Mouse (Mus musculus) Patski (cell line): ENCODE data around the gene Grn. TPM values are rescaled to one million over a fixed set of nuclear protein-coding genes. Genes with fewer than 3 reads are reported as not detected.
A peak's percentile ranks its signal among the peaks of the same experiment; 100 is the strongest.

Experiments
- ATAC-seq: fragments of 100-300 bp; one replicate; pipeline ENCODE4 v1.8.0; 2021
- CTCF ChIA-PET: fragments of 350-600 bp; sonication (Branson Sonifier 250); formaldehyde crosslinking; loops from one replicate; lab custom pipeline; 2022; ENCODE audit warnings: inconsistent platforms; lab: Charles Lee
- POLR2A ChIA-PET: fragments of 350-600 bp; sonication (Branson Sonifier 250); formaldehyde crosslinking; loops from one replicate; lab custom pipeline; 2022; ENCODE audit warnings: antibody characterized with exemption, inconsistent platforms; lab: Charles Lee
- DNase-seq: peaks from one replicate; pipeline ENCODE4 v3.0.0-alpha.2; 2011; ENCODE audit warnings: low read depth, low spot score
- H3K27me3 ChIP-seq: fragments of 371-371 bp; one replicate; pipeline ENCODE4 v1.5.1; 2021
- CTCF ChIP-seq: fragments of 100-300 bp; IDR thresholded peaks from one replicate; pipeline ENCODE4 v1.5.1; 2021
- in situ Hi-C: fragments of 300-500 bp; cut with MboI; formaldehyde crosslinking; loops from 3 replicates; pipeline ENCODE4 v1.11.1; 2018; ENCODE audit warnings: low pct_unique_long_range_greater_than_20kb, mixed read lengths
- polyA plus RNA-seq: library from polyadenylated mRNA; unstranded; gene quantifications from one replicate; pipeline ENCODE4 v1.2.3, GENCODE M21; 2021

Grn gene
- polyA plus RNA-seq, 1 experiment from 2014 or later = 491 TPM

DNA sequence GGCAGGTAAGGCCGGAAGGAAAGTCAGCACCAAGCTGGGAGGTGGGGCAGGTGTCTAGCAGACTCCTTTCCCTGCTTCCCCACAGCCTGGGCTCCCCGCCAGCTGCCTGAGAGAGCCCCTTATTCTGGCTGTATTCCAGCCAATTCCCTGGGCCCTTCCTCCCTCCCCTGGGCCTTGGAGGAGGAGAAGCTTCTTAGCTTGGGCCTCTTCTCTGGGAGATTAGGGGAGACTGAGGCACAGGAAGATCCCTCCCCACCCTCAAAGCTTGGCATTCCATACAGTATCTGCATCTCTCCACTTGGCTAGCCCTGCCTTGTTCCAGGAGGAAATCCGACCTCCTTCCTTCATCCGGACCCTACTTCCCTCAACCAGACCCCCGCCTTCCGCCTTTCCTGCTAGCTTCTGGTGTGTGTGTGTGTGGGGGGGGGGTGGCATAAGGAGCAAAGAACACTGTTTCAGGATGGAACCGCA lies 15.8 kb downstream of the Grn start:
- ChIA-PET CTCF (interaction anchor here (1.1 to 2.9 kb wide), 4 partner anchors 11 to 198 kb away, joined by 3 to 11 read pairs (median 5); no protein-coding TSS in a partner anchor), POLR2A (interaction anchor here (0.7 to 2.0 kb wide), 5 partner anchors 9 to 38 kb away, joined by 3 to 6 read pairs (median 4); partner anchors contain the start of gene Slc25a39)
- DNase-seq (no peak), ATAC-seq (no peak)
- TF ChIP-seq CTCF = no peak
- in situ Hi-C loops = no loop called here
- no peaks in the 10 kb centered on the region for H3K27me3 ChIP-seq

DNA sequence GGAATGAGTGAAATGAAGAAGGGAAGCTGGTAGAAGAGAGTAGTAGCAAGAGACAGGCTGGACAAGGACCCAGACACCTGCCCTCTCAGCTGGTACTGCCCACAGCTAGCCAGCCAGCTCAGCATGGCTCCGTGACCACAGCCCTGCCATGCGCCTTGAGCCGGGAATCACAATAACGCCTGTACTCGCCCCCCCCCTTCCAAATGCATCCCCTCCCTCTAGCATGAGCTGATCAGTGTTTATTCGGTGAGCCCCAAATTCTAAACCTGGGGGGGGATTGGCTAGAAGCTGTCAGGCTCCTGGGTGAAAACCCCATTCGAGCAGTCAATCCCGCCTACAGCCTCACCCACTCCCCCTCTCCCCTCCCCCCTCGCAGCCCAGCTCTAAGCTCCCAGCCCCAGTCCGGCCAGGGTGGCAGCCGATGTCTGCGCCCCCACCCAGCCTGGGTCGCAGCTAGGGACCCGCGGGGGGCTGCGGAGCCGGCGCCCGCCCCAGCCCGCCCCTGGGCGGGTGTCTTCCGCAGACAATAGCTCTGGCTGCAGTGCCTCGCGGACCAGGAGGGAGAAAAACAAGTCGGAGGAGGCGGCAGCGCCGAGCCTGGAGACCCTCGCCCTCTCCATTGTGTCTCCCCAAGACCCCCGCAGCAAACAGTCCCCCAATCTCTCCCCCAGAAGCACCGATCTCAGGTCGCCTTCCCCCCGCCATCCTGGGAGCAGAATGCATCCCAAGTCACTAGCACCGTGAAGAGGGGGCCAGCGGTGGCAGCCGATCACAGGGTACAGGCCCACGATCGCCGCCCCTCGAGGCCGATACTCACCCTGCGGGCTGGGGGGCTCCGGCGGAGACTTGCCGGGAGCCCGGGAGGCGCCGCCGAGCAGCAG lies 16.7 kb downstream of the Grn start:
- ChIA-PET POLR2A (interaction anchor here (1.0 to 2.0 kb wide), 4 partner anchors 17 to 39 kb away, joined by 3 to 6 read pairs (median 4); partner anchors contain the start of genes Grn and Slc25a39), CTCF (interaction anchor here (0.8 to 2.9 kb wide), 8 partner anchors 9 to 131 kb away, joined by 3 to 11 read pairs (median 4); partner anchors contain the start of gene Grn)
- H3K27me3 ChIP-seq = no peaks in the 10 kb centered on the region
- in situ Hi-C loops = no loop called here
- ATAC-seq (peak; percentile 9), DNase-seq (no peak)
- TF ChIP-seq CTCF = no peak

- DNase-seq = no peak
- TF ChIP-seq CTCF = no peak
- POLR2A ChIA-PET = interaction anchor here (1.0 to 1.3 kb wide), 2 partner anchors 17 to 154 kb away, joined by 3 read pairs; partner anchors contain the start of gene Grn
- in situ Hi-C loops = no loop called here
- ATAC-seq = peak; percentile 60
- CTCF ChIA-PET = interaction anchor here (0.9 to 2.9 kb wide), 6 partner anchors 8 to 25 kb away, joined by 3 to 11 read pairs (median 4); partner anchors contain the start of gene Grn
- peaks cover 4% of the 10 kb centered on the region for H3K27me3 ChIP-seq
Measured at GRCm38 (mm10) chr11:102447497-102447896, 17.4 kb downstream of the Grn start, which contains the start of gene Fam171a2. Fam171a2 (minus strand) TSS chr11:102447682.

GRCm38 (mm10) chr11:102448327-102448726 lies 18.2 kb downstream of the Grn start:
- in situ Hi-C loops = no loop called here

DNA sequence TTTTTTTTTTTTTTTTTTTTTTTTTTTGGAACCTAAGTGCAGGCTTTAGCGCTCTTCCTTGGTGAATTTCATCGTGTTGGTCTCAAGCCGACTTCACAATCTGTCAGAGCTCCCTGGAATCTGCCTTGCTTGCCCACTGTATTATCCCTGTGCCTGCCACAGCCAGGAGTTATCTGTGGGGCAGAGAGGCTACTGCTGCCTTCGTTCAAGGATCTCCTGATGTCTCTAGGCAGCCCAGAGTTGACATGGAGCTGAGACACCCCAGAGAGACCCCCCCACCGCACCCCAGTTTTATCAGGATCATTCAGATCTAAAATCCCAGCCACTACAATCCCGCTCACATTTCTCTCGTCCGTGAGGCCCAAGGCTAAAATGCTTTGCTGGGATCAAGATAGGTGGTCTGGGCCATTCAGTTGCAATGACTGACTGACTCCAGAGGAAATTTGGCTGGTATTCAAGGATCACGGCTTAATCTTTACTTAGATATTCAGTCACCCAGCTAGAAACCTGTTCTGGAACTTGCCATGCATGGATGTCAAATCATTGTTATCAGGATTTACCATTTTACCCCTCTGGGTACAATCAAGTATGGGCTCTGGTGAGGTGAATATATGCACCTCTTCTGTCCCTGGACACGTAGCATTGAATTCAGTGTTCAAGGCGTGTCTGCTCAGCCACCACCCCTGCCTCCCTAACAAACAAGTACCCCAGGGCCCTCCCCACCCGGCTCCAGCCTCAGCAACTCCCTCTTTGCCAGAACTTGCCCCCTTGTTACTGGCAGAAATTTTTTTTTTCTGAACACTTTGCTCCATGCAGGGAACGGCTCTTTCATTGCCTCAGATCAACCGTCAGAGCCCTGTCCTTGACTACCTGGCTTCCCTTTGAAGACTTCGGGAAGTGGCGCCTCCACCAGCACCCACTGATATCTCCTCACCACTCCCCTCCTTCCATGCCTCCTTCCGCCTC lies 19.2 kb downstream of the Grn start:
- TF ChIP-seq CTCF = no peak
- ATAC-seq (no peak), DNase-seq (no peak)
- peaks cover 9% of the 10 kb centered on the region for H3K27me3 ChIP-seq
- ChIA-PET POLR2A (no interaction called here), CTCF (no interaction called here)
- in situ Hi-C loops = no loop called here

More at GRCm38 (mm10) chr11:102448327-102448726, 18.2 kb downstream of the Grn start:
- DNase-seq (no peak), ATAC-seq (no peak)
- H3K27me3 ChIP-seq = peaks cover 4% of the 10 kb centered on the region
- TF ChIP-seq CTCF = no peak
- POLR2A ChIA-PET = interaction anchor here (1.3 kb wide), 1 partner anchor 155 kb away, joined by 3 read pairs; no protein-coding TSS in a partner anchor
- CTCF ChIA-PET = interaction anchor here (1.1 to 1.7 kb wide), 3 partner anchors 7 to 25 kb away, joined by 3 to 9 read pairs (median 4); no protein-coding TSS in a partner anchor

DNA sequence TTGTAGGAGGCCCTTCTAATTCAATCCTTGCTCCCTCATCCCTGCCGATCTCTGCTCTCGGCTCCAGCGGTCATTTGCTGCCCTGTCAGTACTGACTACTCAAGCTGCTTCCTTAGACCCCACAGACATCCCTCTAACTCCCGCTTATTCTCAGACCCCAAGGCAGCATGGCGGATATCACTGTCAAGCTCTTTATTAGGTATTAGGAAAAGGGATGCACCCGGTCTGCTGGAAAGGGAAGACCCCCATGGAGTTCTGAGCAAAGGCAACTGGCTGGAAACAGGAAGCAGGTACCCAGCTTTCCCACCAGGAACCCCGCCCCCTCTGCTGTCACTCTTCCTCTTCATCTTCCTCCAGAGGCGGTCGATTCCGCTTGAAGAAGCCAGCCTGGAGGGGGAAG lies 23.0 kb downstream of the Grn start:
- no peak for TF ChIP-seq CTCF
- peaks cover 9% of the 10 kb centered on the region for H3K27me3 ChIP-seq
- in situ Hi-C loops = no loop called here
- no peak for DNase-seq
- ChIA-PET POLR2A (no interaction called here), CTCF (no interaction called here)
- ATAC-seq = no peak

DNA sequence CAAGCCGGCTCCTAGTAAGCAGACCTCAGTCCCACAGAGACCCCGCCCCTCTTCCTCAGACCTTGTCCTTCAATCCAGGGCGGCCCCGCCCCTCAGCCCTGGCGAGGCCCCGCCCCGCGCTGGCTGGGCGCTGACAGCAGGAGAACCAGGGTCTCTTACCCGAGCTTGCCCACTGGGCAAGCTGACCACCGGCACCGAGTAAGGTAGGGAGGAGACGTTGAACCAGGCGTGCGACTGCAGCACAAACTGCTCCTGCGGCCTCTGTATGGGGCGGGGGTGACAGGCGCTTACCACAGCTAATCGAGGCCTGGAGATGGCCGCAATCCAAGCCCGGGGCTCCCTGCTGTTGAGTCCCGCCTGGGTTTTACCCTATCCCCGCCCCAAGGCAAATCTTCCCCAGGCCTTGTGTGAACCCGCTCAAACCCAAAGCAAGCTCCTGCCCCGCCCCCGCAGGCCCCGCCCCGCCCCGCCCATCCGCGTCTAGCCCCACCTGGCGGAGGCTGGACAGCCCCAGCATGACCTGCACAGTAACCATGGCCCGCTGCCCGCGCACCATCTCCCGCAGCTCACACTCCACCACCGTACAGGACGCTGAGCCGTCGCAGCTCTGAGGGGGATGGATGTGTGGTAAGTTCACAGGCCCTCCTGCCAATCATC lies 25.8 kb downstream of the Grn start:
- H3K27me3 ChIP-seq = peaks cover 9% of the 10 kb centered on the region
- no peak for DNase-seq
- ChIA-PET CTCF (interaction anchor here (1.2 kb wide), 1 partner anchor 8 kb away, joined by 3 read pairs; the partner anchor contains the start of gene Fam171a2), POLR2A (no interaction called here)
- in situ Hi-C loops = no loop called here
- peak; percentile 66 for ATAC-seq
- no peak for TF ChIP-seq CTCF

- in situ Hi-C loops = no loop called here
- H3K27me3 ChIP-seq = no peaks in the 10 kb centered on the region
Measured at GRCm38 (mm10) chr11:102460541-102460940, 30.4 kb downstream of the Grn start.

GRCm38 (mm10) chr11:102461764-102462163 lies 31.6 kb downstream of the Grn start:
- CTCF ChIA-PET = no interaction called here
- ATAC-seq = no peak
- POLR2A ChIA-PET = no interaction called here
- H3K27me3 ChIP-seq = no peaks in the 10 kb centered on the region
- DNase-seq = no peak
- no peak for TF ChIP-seq CTCF
- in situ Hi-C loops = no loop called here

More at GRCm38 (mm10) chr11:102460541-102460940, 30.4 kb downstream of the Grn start:
- POLR2A ChIA-PET = no interaction called here
- CTCF ChIA-PET = interaction anchor here (1.1 kb wide), 1 partner anchor 14 kb away, joined by 3 read pairs; no protein-coding TSS in a partner anchor
- no peak for DNase-seq
- ATAC-seq = no peak
- TF ChIP-seq CTCF = no peak
